Mouse (Mus musculus) G1E (cell line): ENCODE data around the gene Arrdc3.

Source experiments
- CTCF ChIP-seq: IDR thresholded peaks from 2 replicates; pipeline ENCODE4 v1.5.1; 2012; ENCODE audit warnings: low read depth, low read length, inconsistent platforms, mixed read lengths
- GATA1 ChIP-seq: IDR thresholded peaks from 2 replicates; pipeline ENCODE4 v1.6.1; 2012; ENCODE audit warnings: borderline replicate concordance, low read length, inconsistent platforms, mixed read lengths
- GATA2 ChIP-seq: IDR thresholded peaks from 2 replicates; pipeline ENCODE4 v1.6.1; 2012; ENCODE audit warnings: low read depth, low read length, inconsistent platforms, borderline replicate concordance
- POLR2AphosphoS5 ChIP-seq: IDR thresholded peaks from 2 replicates; pipeline ENCODE4 v1.6.1; 2012; ENCODE audit warnings: low read depth, low read length, inconsistent platforms; ENCODE audit not compliant: insufficient replicate concordance
- TAL1 ChIP-seq: conservative IDR thresholded peaks from 2 replicates; pipeline ENCODE4 v1.6.1; 2012; ENCODE audit warnings: low read depth, low read length, inconsistent platforms, mixed read lengths

GRCm38 (mm10) chr13:80928187-80928586 lies 45.0 kb downstream of the Arrdc3 start:
- no peak for TF ChIP-seq CTCF
- no peak for TF ChIP-seq GATA1
- no peak for TF ChIP-seq GATA2
- TF ChIP-seq TAL1, result no peak
- TF ChIP-seq POLR2AphosphoS5, result no peak
